Mouse (Mus musculus) gastrocnemius, postnatal 36 days (tissue): Measurements from ENCODE around the gene Gzmm. TPM values are rescaled to one million over a fixed set of nuclear protein-coding genes. Genes with fewer than 3 reads are reported as not detected.

Experiments used
- total RNA-seq, 2 experiments: library from RNA; stranded (reverse); gene quantifications; 2 replicates each; pipeline ENCODE4 v1.2.3; 2021

Gzmm gene
- total RNA-seq, 2 experiments from 2014 or later: 4.4 to 6.0 TPM

Other genes starting within 250 kb of the Gzmm start
- not detected for gene Vmn2r83, start 220.3 kb upstream of the Gzmm start, total RNA-seq
- gene Plpp2, start 155.2 kb upstream of the Gzmm start, total RNA-seq: under 1 TPM; 0.56 to 0.96 TPM
- 10 to 100 TPM; 14.0 to 15.2 TPM for gene Mier2, start 133.8 kb upstream of the Gzmm start, total RNA-seq
- not detected for gene Theg, start 101.7 kb upstream of the Gzmm start, total RNA-seq
- under 1 TPM; 0.10 to 0.25 TPM for gene C2cd4c, start 75.0 kb upstream of the Gzmm start, total RNA-seq
- gene Shc2, start 51.1 kb upstream of the Gzmm start, total RNA-seq: 1 to 10 TPM; 2.3 to 2.5 TPM
- gene Odf3l2, start 43.3 kb upstream of the Gzmm start, total RNA-seq: 10 to 100 TPM; 55.1 to 58.1 TPM
- gene Madcam1, start 24.5 kb upstream of the Gzmm start, total RNA-seq: not detected
- 10 to 100 TPM; 19.2 to 19.6 TPM for gene Tpgs1, start 19.7 kb upstream of the Gzmm start, total RNA-seq
- gene Cdc34, start 6.8 kb upstream of the Gzmm start, total RNA-seq: 100 to 1,000 TPM; 344 to 378 TPM
- gene Bsg, start 15.5 kb downstream of the Gzmm start, total RNA-seq: 100 to 1,000 TPM; 528 to 635 TPM
- under 1 TPM; 0.72 to 0.79 TPM for gene Hcn2, start 27.6 kb downstream of the Gzmm start, total RNA-seq
- 10 to 100 TPM; 29.4 to 33.2 TPM for gene Polrmt, start 57.6 kb downstream of the Gzmm start, total RNA-seq
- gene Fgf22, start 66.1 kb downstream of the Gzmm start, total RNA-seq: not detected
- gene Rnf126, start 77.9 kb downstream of the Gzmm start, total RNA-seq: 10 to 100 TPM; 35.1 to 40.1 TPM
- gene Fstl3, start 88.3 kb downstream of the Gzmm start, total RNA-seq: 1 to 10 TPM; 1.2 to 1.8 TPM
- gene Prss57, start 101.9 kb downstream of the Gzmm start, total RNA-seq: not detected
- 10 to 100 TPM; 13.8 to 21.4 TPM for gene Palm, start 104.6 kb downstream of the Gzmm start, total RNA-seq
- not detected for gene Misp, start 132.0 kb downstream of the Gzmm start, total RNA-seq
- 10 to 100 TPM; 17.2 to 17.4 TPM for gene Ptbp1, start 165.4 kb downstream of the Gzmm start, total RNA-seq
- gene Prtn3, start 185.5 kb downstream of the Gzmm start, total RNA-seq: not detected
- not detected for gene Plppr3, start 185.6 kb downstream of the Gzmm start, total RNA-seq
- gene Elane, start 197.2 kb downstream of the Gzmm start, total RNA-seq: not detected
- 10 to 100 TPM; 47.6 to 86.0 TPM for gene Cfd, start 201.8 kb downstream of the Gzmm start, total RNA-seq
- 10 to 100 TPM; 27.5 to 35.3 TPM for gene Med16, start 219.9 kb downstream of the Gzmm start, total RNA-seq
- not detected for gene Gm26602, start 221.8 kb downstream of the Gzmm start, total RNA-seq
- under 1 TPM in 1 of 2 experiments, not detected in 1; 0.23 TPM for gene Kiss1r, start 228.0 kb downstream of the Gzmm start, total RNA-seq
- gene R3hdm4, start 232.2 kb downstream of the Gzmm start, total RNA-seq: 100 to 1,000 TPM; 114 to 118 TPM
- 1 to 10 TPM; 1.3 to 1.8 TPM for gene Arid3a, start 238.0 kb downstream of the Gzmm start, total RNA-seq